Mouse (Mus musculus) kidney, postnatal 0 days (tissue): ENCODE results near the gene Stoml1. TPM values are rescaled to one million over a fixed set of nuclear protein-coding genes. Genes with fewer than 3 reads are reported as not detected.

Experiments
- ATAC-seq: fragments of 200-750 bp; cut with Nextera tagmentation; replicated peaks from 2 replicates; pipeline ENCODE4 v1.8.0; 2017; ENCODE audit warnings: low read depth, moderate number of reproducible peaks, moderate TSS enrichment, moderate library complexity; ENCODE audit not compliant: low FRiP score
- DNase-seq: peaks from one replicate; pipeline ENCODE4 v3.0.0-alpha.2; 2016; ENCODE audit warnings: low spot score
- H3K27ac ChIP-seq: fragments of 300-500 bp; sonication (generic); 2 replicates; pipeline ENCODE4 v1.5.1; 2014; ENCODE audit warnings: mild to moderate bottlenecking
- H3K27me3 ChIP-seq: fragments of 300-500 bp; sonication (generic); 2 replicates; pipeline ENCODE4 v1.6.1; 2014; ENCODE audit warnings: low read length, mixed read lengths; ENCODE audit not compliant: insufficient read depth
- H3K36me3 ChIP-seq: fragments of 300-500 bp; sonication (generic); 2 replicates; pipeline ENCODE4 v1.6.1; 2014; ENCODE audit warnings: low read length, mixed read lengths; ENCODE audit not compliant: insufficient read depth
- H3K4me1 ChIP-seq: fragments of 300-500 bp; sonication (generic); replicated peaks from 2 replicates; pipeline ENCODE4 v1.6.1; 2014; ENCODE audit warnings: antibody characterized with exemption, low read length, mixed read lengths; ENCODE audit not compliant: insufficient read depth
- H3K4me2 ChIP-seq: fragments of 300-500 bp; sonication (generic); 2 replicates; pipeline ENCODE4 v1.6.1; 2014; ENCODE audit warnings: mild to moderate bottlenecking, low read length, moderate library complexity, mixed read lengths
- H3K4me3 ChIP-seq: fragments of 300-500 bp; sonication (generic); replicated peaks from 2 replicates; pipeline ENCODE4 v1.5.1; 2014; ENCODE audit warnings: low read depth, low read length
- H3K9ac ChIP-seq: fragments of 300-500 bp; sonication (generic); 2 replicates; pipeline ENCODE4 v1.6.1; 2014; ENCODE audit warnings: low read depth, low read length
- H3K9me3 ChIP-seq: fragments of 300-500 bp; sonication (generic); replicated peaks from 2 replicates; pipeline ENCODE4 v1.6.1; 2016; ENCODE audit warnings: low read length, inconsistent platforms, mixed read lengths
- CTCF ChIP-seq: IDR thresholded peaks from 2 replicates; pipeline ENCODE4 v1.5.1; 2016; ENCODE audit warnings: antibody characterized with exemption, low read depth, mild to moderate bottlenecking, moderate library complexity
- WGBS: fragments of 180-500 bp; shearing (Covaris S2); extraction: QIAGEN DNeasy Blood & Tissue Kit; methylation state at CpG from one replicate; pipeline ENCODE4 v1.1.7; 2014; 5-methylcytosine and 5-hydroxymethylcytosine counted together
- polyA plus RNA-seq: library from polyadenylated mRNA; unstranded; fragments of >200 nt; fragmentation: Nextera tagmentation; extraction: Ambion mirVana; gene quantifications from 2 replicates; pipeline ENCODE4 v1.2.1, GENCODE M21; 2015

Stoml1 gene
- polyA plus RNA-seq, 1 experiment from 2014 or later = 36.6 TPM

- H3K4me2 ChIP-seq = no peak overlapping the region
- no peaks in the 10 kb centered on the region for H3K27me3 ChIP-seq
- WGBS = 97% methylated on average over 28 of the region's 28 CpGs
- no peaks in the 10 kb centered on the region for H3K9me3 ChIP-seq
- no peak overlapping the region for H3K9ac ChIP-seq
- no peaks in the 10 kb centered on the region for H3K4me1 ChIP-seq
- no peak for TF ChIP-seq CTCF
- H3K27ac ChIP-seq = no peak overlapping the region
- peaks cover 36% of the 10 kb centered on the region for H3K36me3 ChIP-seq
- DNase-seq = no peak
- H3K4me3 ChIP-seq = no peak overlapping the region
- no peak for ATAC-seq
These were observed 18.4 kb upstream of the Stoml1 start for GRCm38 (mm10) chr9:58234502-58235015.

- H3K4me1 ChIP-seq = peaks cover 21% of the 10 kb centered on the region; the same call in 1 of the 2 replicates
- 0 out of 2 replicates have a peak, but pooled peaks cover 7% of the 10 kb centered on the region for H3K36me3 ChIP-seq
- peak; percentile 32 for DNase-seq
- 49% methylated on average over 9 of the region's 9 CpGs for WGBS
- no peak overlapping the region for H3K4me3 ChIP-seq
- TF ChIP-seq CTCF = no peak
- 0 out of 2 replicates have a peak overlapping the region, but pooled peaks have one; percentile 19 for H3K27ac ChIP-seq
- ATAC-seq = no peak
- no peaks in the 10 kb centered on the region for H3K9me3 ChIP-seq
- no peaks in the 10 kb centered on the region for H3K27me3 ChIP-seq
- H3K4me2 ChIP-seq = no peak overlapping the region
- H3K9ac ChIP-seq = no peak overlapping the region
These were observed 11.0 kb upstream of the Stoml1 start for GRCm38 (mm10) chr9:58241780-58242485.

GRCm38 (mm10) chr9:58242696-58243095 is 10.3 kb upstream of the Stoml1 start:
- Histone ChIP-seq H3K4me3 (no peak overlapping the region), H3K27me3 (no peaks in the 10 kb centered on the region), H3K27ac (no peak overlapping the region), H3K9me3 (no peaks in the 10 kb centered on the region), H3K4me2 (no peak overlapping the region), H3K4me1 (peaks cover 28% of the 10 kb centered on the region), H3K36me3 (0 out of 2 replicates have a peak, but pooled peaks cover 7% of the 10 kb centered on the region), H3K9ac (no peak overlapping the region)
- DNase-seq (no peak), ATAC-seq (no peak)
- 80% methylated on average over 5 of the region's 5 CpGs for WGBS
- no peak for TF ChIP-seq CTCF

GRCm38 (mm10) chr9:58243696-58244095 is 9.3 kb upstream of the Stoml1 start:
- ATAC-seq (no peak), DNase-seq (no peak)
- Histone ChIP-seq H3K4me1 (peaks cover 37% of the 10 kb centered on the region), H3K27ac (no peak overlapping the region), H3K27me3 (no peaks in the 10 kb centered on the region), H3K9me3 (no peaks in the 10 kb centered on the region), H3K4me2 (no peak overlapping the region), H3K36me3 (0 out of 2 replicates have a peak, but pooled peaks cover 7% of the 10 kb centered on the region), H3K4me3 (no peak overlapping the region), H3K9ac (no peak overlapping the region)
- WGBS = 71% methylated on average over 6 of the region's 6 CpGs
- no peak for TF ChIP-seq CTCF

- no peak for TF ChIP-seq CTCF
- Histone ChIP-seq H3K4me3 (no peak overlapping the region), H3K4me1 (peaks cover 45% of the 10 kb centered on the region), H3K9me3 (no peaks in the 10 kb centered on the region), H3K4me2 (0 out of 2 replicates have a peak overlapping the region, but pooled peaks have one; percentile 0), H3K27ac (no peak overlapping the region), H3K27me3 (no peaks in the 10 kb centered on the region), H3K9ac (no peak overlapping the region; the same call in 1 of the 2 replicates), H3K36me3 (0 out of 2 replicates have a peak, but pooled peaks cover 3% of the 10 kb centered on the region)
- 48% methylated on average over 4 of the region's 4 CpGs for WGBS
- DNase-seq (no peak), ATAC-seq (no peak)
These were observed 6.8 kb upstream of the Stoml1 start for GRCm38 (mm10) chr9:58246083-58246591.

GRCm38 (mm10) chr9:58247064-58247759 is 5.8 kb upstream of the Stoml1 start:
- peak overlapping the region; percentile 85 for H3K27ac ChIP-seq
- H3K4me1 ChIP-seq = peaks cover 36% of the 10 kb centered on the region
- H3K36me3 ChIP-seq = 0 out of 2 replicates have a peak, but pooled peaks cover 3% of the 10 kb centered on the region
- DNase-seq (peak; percentile 93), ATAC-seq (peak; percentile 72)
- WGBS = 4% methylated on average over 25 of the region's 25 CpGs
- H3K27me3 ChIP-seq = no peaks in the 10 kb centered on the region
- H3K4me2 ChIP-seq = peak overlapping the region; percentile 77
- H3K9me3 ChIP-seq = no peaks in the 10 kb centered on the region
- peak overlapping the region; percentile 50 for H3K9ac ChIP-seq
- peak; percentile 88 for TF ChIP-seq CTCF
- H3K4me3 ChIP-seq = peak overlapping the region; percentile 35
